Mouse (Mus musculus) intestine, embryonic 15.5 days (tissue): Measurements from ENCODE around the gene Rfng. TPM values are rescaled to one million over a fixed set of nuclear protein-coding genes. Genes with fewer than 3 reads are reported as not detected.
"Not testable (repeated sequence)": the region's sequence is repeated elsewhere in the genome, so short reads cannot be mapped to it uniquely, and the experiment has no call there.

Source experiments
- ATAC-seq: fragments of 200-750 bp; cut with Nextera tagmentation; 2 replicates; pipeline ENCODE4 v1.8.0; 2017; ENCODE audit warnings: moderate TSS enrichment, moderate library complexity
- H3K27ac ChIP-seq: fragments of 300-500 bp; sonication (generic); 2 replicates; pipeline ENCODE4 v1.5.1; 2015; ENCODE audit warnings: mild to moderate bottlenecking, inconsistent platforms
- H3K27me3 ChIP-seq: fragments of 300-500 bp; sonication (generic); replicated peaks from 2 replicates; pipeline ENCODE4 v1.6.1; 2015; ENCODE audit warnings: inconsistent platforms
- H3K36me3 ChIP-seq: fragments of 300-500 bp; sonication (generic); 2 replicates; pipeline ENCODE4 v1.6.1; 2015; ENCODE audit warnings: inconsistent platforms
- H3K4me1 ChIP-seq: fragments of 300-500 bp; sonication (generic); replicated peaks from 2 replicates; pipeline ENCODE4 v1.6.1; 2015; ENCODE audit warnings: inconsistent platforms
- H3K4me2 ChIP-seq: fragments of 300-500 bp; sonication (generic); replicated peaks from 2 replicates; pipeline ENCODE4 v1.6.1; 2015; ENCODE audit warnings: mild to moderate bottlenecking, inconsistent platforms
- H3K4me3 ChIP-seq: fragments of 300-500 bp; sonication (generic); replicated peaks from 2 replicates; pipeline ENCODE4 v1.5.1; 2015; ENCODE audit warnings: inconsistent platforms
- H3K9ac ChIP-seq: fragments of 300-500 bp; sonication (generic); 2 replicates; pipeline ENCODE4 v1.6.1; 2015; ENCODE audit warnings: inconsistent platforms
- H3K9me3 ChIP-seq: fragments of 300-500 bp; sonication (generic); 2 replicates; pipeline ENCODE4 v1.6.1; 2016; ENCODE audit warnings: inconsistent platforms
- WGBS: fragments of 180-500 bp; shearing (Covaris S2); methylation state at CpG from one replicate; pipeline ENCODE4 v1.1.7; 2015; 5-methylcytosine and 5-hydroxymethylcytosine counted together
- polyA plus RNA-seq: library from polyadenylated mRNA; unstranded; fragments of >200 nt; fragmentation: Nextera tagmentation; extraction: Ambion mirVana; gene quantifications from 2 replicates; pipeline ENCODE4 v1.2.1, GENCODE M21; 2015

The Rfng gene
- polyA plus RNA-seq, 1 experiment from 2014 or later = 33.1 TPM

- peak; percentile 16; the same call in 1 of the 2 replicates for ATAC-seq
- H3K4me3 ChIP-seq = peak overlapping the region; percentile 95
- H3K4me2 ChIP-seq = peak overlapping the region; percentile 94
- peaks cover 30% of the 10 kb centered on the region for H3K36me3 ChIP-seq
- peaks cover 15% of the 10 kb centered on the region for H3K4me1 ChIP-seq
- peak overlapping the region; percentile 79 for H3K27ac ChIP-seq
- H3K27me3 ChIP-seq = no peaks in the 10 kb centered on the region
- peak overlapping the region; percentile 95 for H3K9ac ChIP-seq
- WGBS = 1% methylated on average over 42 of the region's 42 CpGs
- no peaks in the 10 kb centered on the region for H3K9me3 ChIP-seq
Measured at GRCm38 (mm10) chr11:120783426-120784063, 462 bp downstream of the Rfng start.

GRCm38 (mm10) chr11:120781361-120781760 lies 2.6 kb downstream of the Rfng start:
- not testable (repeated sequence) for H3K9ac ChIP-seq, H3K36me3 ChIP-seq, ATAC-seq, H3K9me3 ChIP-seq, H3K27me3 ChIP-seq, H3K27ac ChIP-seq, H3K4me3 ChIP-seq, H3K4me2 ChIP-seq
- 96% methylated on average over 6 of the region's 6 CpGs for WGBS
- H3K4me1 ChIP-seq = peaks cover 15% of the 10 kb centered on the region

DNA sequence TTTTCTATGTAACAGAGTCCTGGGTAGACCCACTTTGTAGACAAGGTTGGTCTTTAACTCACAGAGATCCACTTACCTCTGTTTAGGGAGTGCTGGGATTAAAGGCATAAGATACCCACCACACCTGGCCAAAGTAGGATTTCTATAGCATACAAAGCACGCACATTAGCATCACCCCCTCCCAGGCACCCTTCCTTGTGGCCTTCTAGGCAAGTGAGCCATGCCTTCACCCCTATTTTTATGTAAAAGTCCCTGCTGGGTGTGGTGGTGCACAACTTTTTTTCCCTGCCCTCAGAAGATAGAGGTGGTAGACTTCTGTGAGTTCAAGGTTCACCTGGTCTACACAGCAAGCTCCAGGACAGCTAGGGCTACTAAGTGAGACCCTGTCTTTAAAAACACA lies 4.1 kb downstream of the Rfng start:
- no peak for ATAC-seq
- Histone ChIP-seq H3K4me3 (no peak overlapping the region), H3K36me3 (0 out of 2 replicates have a peak, but pooled peaks cover 6% of the 10 kb centered on the region), H3K4me2 (no peak overlapping the region), H3K4me1 (peaks cover 9% of the 10 kb centered on the region), H3K9me3 (no peaks in the 10 kb centered on the region), H3K27ac (no peak overlapping the region), H3K27me3 (no peaks in the 10 kb centered on the region), H3K9ac (no peak overlapping the region)
- 94% methylated on average over 1 of the region's 1 CpGs for WGBS

DNA sequence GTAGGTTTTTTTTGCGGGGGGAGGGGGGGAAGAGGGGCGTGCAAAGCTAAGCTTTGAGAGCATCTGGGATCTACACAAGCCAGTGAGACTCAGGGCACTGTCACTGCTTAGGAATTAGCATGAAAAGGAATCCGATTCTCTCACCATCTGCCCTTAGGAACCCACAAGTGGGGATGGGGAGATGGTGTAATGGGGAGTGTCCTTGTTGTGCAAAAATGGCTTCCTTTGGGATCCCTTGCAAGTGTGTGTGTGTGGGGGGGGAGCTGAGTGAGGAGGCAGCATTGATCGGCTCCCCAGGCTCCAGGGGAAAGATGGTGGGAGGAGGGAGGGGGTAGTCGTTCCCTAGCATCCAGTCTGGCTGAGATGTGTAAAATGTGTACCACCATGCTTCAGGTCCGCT lies 6.9 kb downstream of the Rfng start:
- H3K9me3 ChIP-seq = no peaks in the 10 kb centered on the region
- no peak overlapping the region for H3K4me3 ChIP-seq
- 0 out of 2 replicates have a peak, but pooled peaks cover 6% of the 10 kb centered on the region for H3K36me3 ChIP-seq
- no peak for ATAC-seq
- no peak overlapping the region for H3K4me2 ChIP-seq
- H3K27ac ChIP-seq = no peak overlapping the region
- no peaks in the 10 kb centered on the region for H3K4me1 ChIP-seq
- no peak overlapping the region for H3K9ac ChIP-seq
- no peaks in the 10 kb centered on the region for H3K27me3 ChIP-seq
- 38% methylated on average over 6 of the region's 6 CpGs for WGBS

DNA sequence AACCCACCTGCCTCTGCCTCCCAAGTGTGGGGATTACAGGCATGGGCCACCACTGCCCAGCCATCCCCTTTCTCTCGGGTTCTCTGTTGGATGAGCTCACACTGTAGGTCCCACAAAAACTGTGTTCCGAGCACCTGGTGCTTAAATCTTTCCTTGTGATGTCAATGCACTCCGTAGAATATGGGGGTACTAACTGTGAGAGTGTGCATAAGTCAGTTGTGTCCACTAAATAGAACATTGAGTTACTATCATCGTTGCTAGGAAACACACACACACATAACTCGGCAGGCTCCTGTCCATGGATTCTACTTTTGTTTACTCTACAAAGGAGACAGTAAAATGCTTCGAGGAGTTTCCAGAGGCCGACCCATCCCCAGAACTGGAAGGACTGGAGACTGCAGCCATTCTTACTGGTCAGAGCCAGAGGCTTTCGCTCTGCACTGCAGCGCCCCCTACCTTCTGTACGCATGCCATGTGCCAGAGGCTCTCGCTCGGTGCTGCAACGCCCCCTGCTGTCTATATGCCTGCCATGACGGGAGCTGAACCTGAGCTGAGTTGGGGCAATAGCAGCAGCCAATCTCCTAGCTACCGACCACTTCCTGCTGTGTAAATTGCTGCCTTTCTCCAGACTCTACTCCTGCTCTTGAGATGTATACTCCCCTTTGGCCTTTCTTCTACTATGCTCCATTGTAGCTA lies 8.1 kb downstream of the Rfng start:
- Histone ChIP-seq H3K4me2 (0 out of 2 replicates have a peak overlapping the region, but pooled peaks have one; percentile 26), H3K9me3 (no peaks in the 10 kb centered on the region), H3K36me3 (0 out of 2 replicates have a peak, but pooled peaks cover 6% of the 10 kb centered on the region), H3K4me1 (no peaks in the 10 kb centered on the region), H3K27me3 (no peaks in the 10 kb centered on the region), H3K9ac (no peak overlapping the region; the same call in 1 of the 2 replicates), H3K27ac (no peak overlapping the region), H3K4me3 (no peak overlapping the region)
- peak; percentile 96 for ATAC-seq
- WGBS = 21% methylated on average over 15 of the region's 15 CpGs

- Histone ChIP-seq H3K9me3 (no peaks in the 10 kb centered on the region), H3K4me1 (no peaks in the 10 kb centered on the region), H3K9ac (no peak overlapping the region), H3K4me3 (no peak overlapping the region), H3K27me3 (no peaks in the 10 kb centered on the region), H3K4me2 (no peak overlapping the region), H3K27ac (no peak overlapping the region), H3K36me3 (no peaks in the 10 kb centered on the region)
- 85% methylated on average over 7 of the region's 7 CpGs for whole genome bisulfite sequencing
- ATAC-seq = no peak
Measured at GRCm38 (mm10) chr11:120773463-120774190, 10.4 kb downstream of the Rfng start.

GRCm38 (mm10) chr11:120772749-120773148 lies 11.3 kb downstream of the Rfng start:
- Histone ChIP-seq H3K4me2 (no peak overlapping the region), H3K27ac (no peak overlapping the region), H3K9me3 (no peaks in the 10 kb centered on the region), H3K4me1 (no peaks in the 10 kb centered on the region), H3K4me3 (no peak overlapping the region), H3K27me3 (no peaks in the 10 kb centered on the region), H3K9ac (no peak overlapping the region), H3K36me3 (no peaks in the 10 kb centered on the region)
- no peak for ATAC-seq
- 70% methylated on average over 3 of the region's 3 CpGs for WGBS

DNA sequence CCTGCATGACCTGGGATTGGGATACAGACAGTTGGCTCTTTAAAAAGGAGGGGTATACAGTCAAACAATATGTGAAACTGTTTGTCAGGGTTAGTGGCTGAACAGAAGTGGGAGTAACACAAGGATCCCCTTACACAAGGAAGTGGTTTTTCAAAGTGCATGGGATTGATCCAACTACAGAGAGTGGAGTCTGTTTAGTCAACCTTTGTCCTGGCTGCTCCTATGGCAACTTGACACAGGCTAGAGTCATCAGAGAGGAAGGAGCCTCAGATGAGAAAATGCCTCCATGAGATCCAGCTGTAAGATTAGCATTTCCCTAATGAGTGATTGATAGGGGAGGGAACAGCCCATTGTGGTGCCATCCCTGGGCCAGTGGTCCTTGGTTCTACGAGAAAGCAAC lies 15.8 kb downstream of the Rfng start:
- ATAC-seq = peak; percentile 86
- no peaks in the 10 kb centered on the region; the same call in 1 of the 2 replicates for H3K4me1 ChIP-seq

GRCm38 (mm10) chr11:120767023-120767422 lies 17.0 kb downstream of the Rfng start:
- ATAC-seq, H3K4me2 ChIP-seq, H3K27me3 ChIP-seq, H3K36me3 ChIP-seq, H3K4me3 ChIP-seq, H3K9me3 ChIP-seq, H3K27ac ChIP-seq, H3K9ac ChIP-seq, H3K4me1 ChIP-seq: not testable (repeated sequence)
- WGBS = 74% methylated on average over 4 of the region's 7 CpGs

More for the DNA sequence above, 15.8 kb downstream of the Rfng start:
- no peaks in the 10 kb centered on the region for H3K27me3 ChIP-seq
- H3K9ac ChIP-seq = no peak overlapping the region
- no peaks in the 10 kb centered on the region for H3K9me3 ChIP-seq
- no peak overlapping the region for H3K4me3 ChIP-seq
- H3K36me3 ChIP-seq = no peaks in the 10 kb centered on the region
- H3K4me2 ChIP-seq = no peak overlapping the region
- peak overlapping the region; percentile 13; the same call in 1 of the 2 replicates for H3K27ac ChIP-seq
- WGBS = 66% methylated on average over 1 of the region's 1 CpGs

- ATAC-seq = peak; percentile 65
- Histone ChIP-seq H3K4me2 (peak overlapping the region; percentile 46), H3K27ac (peak overlapping the region; percentile 91), H3K4me3 (peak overlapping the region; percentile 17; the same call in 1 of the 2 replicates)
- H3K4me1 ChIP-seq, H3K27me3 ChIP-seq, H3K36me3 ChIP-seq, H3K9me3 ChIP-seq, H3K9ac ChIP-seq: not testable (repeated sequence)
- WGBS = 24% methylated on average over 5 of the region's 23 CpGs
Measured at GRCm38 (mm10) chr11:120763121-120763999, 20.6 kb downstream of the Rfng start.

GRCm38 (mm10) chr11:120762672-120763041 lies 21.4 kb downstream of the Rfng start, which contains the start of gene Hmga1b:
Gene Hmga1b, plus strand, starts transcription at chr11:120762794.
- not testable (repeated sequence) for H3K9me3 ChIP-seq, H3K4me1 ChIP-seq, H3K27me3 ChIP-seq, H3K36me3 ChIP-seq
- H3K27ac ChIP-seq = peak within 1 kb of the TSS; percentile 91
- H3K4me3 ChIP-seq = peak within 1 kb of the TSS; percentile 17; the same call in 1 of the 2 replicates
- peak within 1 kb of the TSS; percentile 36; the same call in 1 of the 2 replicates for H3K9ac ChIP-seq
- ATAC-seq = peak; percentile 88
- WGBS = 11% methylated on average over 14 of the region's 14 CpGs
- peak within 1 kb of the TSS; percentile 46 for H3K4me2 ChIP-seq
